Mouse (Mus musculus): ENCODE measurements around the gene Tmem185b. TPM values are rescaled to one million over a fixed set of nuclear protein-coding genes. Genes with fewer than 3 reads are reported as not detected.

The Tmem185b gene
- total RNA-seq, 2 experiments from 2014 or later, result 28.0 to 28.5 TPM

- DNase-seq, result no peak
Measured at GRCm38 (mm10) chr1:119502729-119503128, 23.2 kb upstream of the Tmem185b start.

- peak in 1 of 2 experiments; percentile 20 for DNase-seq
Measured at GRCm38 (mm10) chr1:119503181-119503580, 22.8 kb upstream of the Tmem185b start.

GRCm38 (mm10) chr1:119503808-119504207 lies 22.2 kb upstream of the Tmem185b start:
- DNase-seq, result peak in 1 of 2 experiments; percentile 32

GRCm38 (mm10) chr1:119504260-119505062 lies 21.5 kb upstream of the Tmem185b start, which contains the start of gene Ralb:
Gene Ralb, minus strand, starts transcription at chr1:119504794.
- peak; percentile 98 for DNase-seq

GRCm38 (mm10) chr1:119505951-119506350 lies 20.0 kb upstream of the Tmem185b start:
- DNase-seq, result no peak

- peak in 1 of 2 experiments; percentile 63 for DNase-seq
Measured at GRCm38 (mm10) chr1:119508548-119508947, 17.4 kb upstream of the Tmem185b start.

GRCm38 (mm10) chr1:119509474-119509873 lies 16.5 kb upstream of the Tmem185b start:
- DNase-seq, result peak; percentile 78 to 81

- no peak for DNase-seq
Measured at GRCm38 (mm10) chr1:119510409-119510808, 15.6 kb upstream of the Tmem185b start.

GRCm38 (mm10) chr1:119510857-119511256 lies 15.1 kb upstream of the Tmem185b start:
- peak in 1 of 2 experiments; percentile 53 for DNase-seq

GRCm38 (mm10) chr1:119518060-119518459 lies 7.9 kb upstream of the Tmem185b start:
- no peak for DNase-seq

- DNase-seq, result no peak
Measured at GRCm38 (mm10) chr1:119518786-119519185, 7.2 kb upstream of the Tmem185b start.

- no peak for DNase-seq
Measured at GRCm38 (mm10) chr1:119519286-119519685, 6.7 kb upstream of the Tmem185b start.

- DNase-seq, result no peak
Measured at GRCm38 (mm10) chr1:119521029-119521428, 4.9 kb upstream of the Tmem185b start.

GRCm38 (mm10) chr1:119521681-119522080 lies 4.3 kb upstream of the Tmem185b start:
- DNase-seq, result no peak

GRCm38 (mm10) chr1:119522726-119523125 lies 3.2 kb upstream of the Tmem185b start:
- no peak for DNase-seq

- no peak for DNase-seq
Measured at GRCm38 (mm10) chr1:119523369-119523768, 2.6 kb upstream of the Tmem185b start.

GRCm38 (mm10) chr1:119523826-119524225 lies 2.1 kb upstream of the Tmem185b start:
- DNase-seq, result no peak

GRCm38 (mm10) chr1:119525004-119525444 lies 936 bp upstream of the Tmem185b start:
- DNase-seq, result peak in 1 of 2 experiments; percentile 30

GRCm38 (mm10) chr1:119530941-119531340 lies 5.0 kb downstream of the Tmem185b start:
- no peak for DNase-seq

GRCm38 (mm10) chr1:119532165-119532564 lies 6.2 kb downstream of the Tmem185b start:
- DNase-seq, result no peak

GRCm38 (mm10) chr1:119533093-119533805 lies 7.3 kb downstream of the Tmem185b start:
- no peak for DNase-seq

- DNase-seq, result no peak
Measured at GRCm38 (mm10) chr1:119534341-119534740, 8.4 kb downstream of the Tmem185b start.

GRCm38 (mm10) chr1:119536122-119536521 lies 10.2 kb downstream of the Tmem185b start:
- DNase-seq, result no peak

Data from adrenal gland, postnatal 36 days (tissue).